Mouse (Mus musculus): ENCODE results near the gene Nlgn3. TPM values are rescaled to one million over a fixed set of nuclear protein-coding genes. Genes with fewer than 3 reads are reported as not detected.

The Nlgn3 gene
- polyA plus RNA-seq (2012; rRNA removed) = 0.14 and 0.21 TPM in 2 replicates

GRCm38 (mm10) chrX:101299055-101299454 is at the start of gene Nlgn3:
Nlgn3 (plus strand) TSS chrX:101299168.
- 30% methylated on average over 24 of the region's 24 CpGs for WGBS
- Histone ChIP-seq H3K4me3 (ENCODE audit: extremely low read depth, insufficient read depth, insufficient read length) (no peak within 1 kb of the TSS), H3K27me3 (ENCODE audit: control insufficient read depth, insufficient read depth, low read length) (no peaks in the 10 kb centered on the region)

GRCm38 (mm10) chrX:101253952-101254729 is 44.8 kb upstream of the Nlgn3 start, which contains the start of gene Foxo4:
Foxo4 (plus strand) TSS chrX:101254528.
- Histone ChIP-seq H3K27ac (ENCODE audit: insufficient read depth, low read length) (peak within 1 kb of the TSS; percentile 68), H3K4me1 (ENCODE audit: control insufficient read depth, insufficient read depth, insufficient read length) (peaks cover 5% of the 10 kb centered on the region; the same call in 1 of the 2 replicates), H3K36me3 (ENCODE audit: control insufficient read depth, insufficient read depth, low read length) (peaks cover 3% of the 10 kb centered on the region; the same call in 1 of the 2 replicates), H3K4me3 (ENCODE audit: extremely low read depth, insufficient read depth, insufficient read length) (peak within 1 kb of the TSS; percentile 65), H3K27me3 (ENCODE audit: control insufficient read depth, insufficient read depth, low read length) (no peaks in the 10 kb centered on the region)
- TF ChIP-seq CTCF (IDR thresholded peaks at IDR 0.05; ENCODE audit: extremely low read depth, insufficient read depth, insufficient read length, insufficient replicate concordance) (no peak), POLR2A (IDR thresholded peaks at IDR 0.05; ENCODE audit: low read depth, low read length) (peak; percentile 69)
- DNase-seq (ENCODE audit: low read depth in 1 of 2, low spot score in 2 of 2) = peak; percentile 75 to 86
- WGBS = 30% methylated on average over 47 of the region's 47 CpGs

More at GRCm38 (mm10) chrX:101299055-101299454, at the start of gene Nlgn3:
- Histone ChIP-seq H3K4me1 (ENCODE audit: control insufficient read depth, insufficient read depth, insufficient read length) (no peaks in the 10 kb centered on the region), H3K27ac (ENCODE audit: insufficient read depth, low read length) (no peak within 1 kb of the TSS), H3K36me3 (ENCODE audit: control insufficient read depth, insufficient read depth, low read length) (peaks cover 12% of the 10 kb centered on the region)
- no peak for TF ChIP-seq CTCF (IDR thresholded peaks at IDR 0.05; ENCODE audit: extremely low read depth, insufficient read depth, insufficient read length, insufficient replicate concordance)
- TF ChIP-seq POLR2A (IDR thresholded peaks at IDR 0.05; ENCODE audit: low read depth, low read length) = no peak
- no peak for DNase-seq (ENCODE audit: low read depth in 1 of 2, low spot score in 2 of 2)

- whole genome bisulfite sequencing = 25% methylated on average over 26 of the region's 26 CpGs
- TF ChIP-seq CTCF (IDR thresholded peaks at IDR 0.05; ENCODE audit: extremely low read depth, insufficient read depth, insufficient read length, insufficient replicate concordance) (no peak), POLR2A (IDR thresholded peaks at IDR 0.05; ENCODE audit: low read depth, low read length) (no peak)
Measured at GRCm38 (mm10) chrX:101254740-101255139, 44.2 kb upstream of the Nlgn3 start.

GRCm38 (mm10) chrX:101256603-101257002 is 42.4 kb upstream of the Nlgn3 start:
- Histone ChIP-seq H3K36me3 (ENCODE audit: control insufficient read depth, insufficient read depth, low read length) (peaks cover 8% of the 10 kb centered on the region), H3K4me3 (ENCODE audit: extremely low read depth, insufficient read depth, insufficient read length) (no peak overlapping the region), H3K27me3 (ENCODE audit: control insufficient read depth, insufficient read depth, low read length) (no peaks in the 10 kb centered on the region), H3K4me1 (ENCODE audit: control insufficient read depth, insufficient read depth, insufficient read length) (peaks cover 5% of the 10 kb centered on the region; the same call in 1 of the 2 replicates), H3K27ac (ENCODE audit: insufficient read depth, low read length) (no peak overlapping the region)
- DNase-seq (ENCODE audit: low read depth in 1 of 2, low spot score in 2 of 2) = peak in 1 of 2 experiments; percentile 51
- peak; percentile 23; the same call in 1 of the 2 replicates for TF ChIP-seq CTCF (IDR thresholded peaks at IDR 0.05; ENCODE audit: extremely low read depth, insufficient read depth, insufficient read length, insufficient replicate concordance)
- TF ChIP-seq POLR2A (IDR thresholded peaks at IDR 0.05; ENCODE audit: low read depth, low read length) = no peak
- 83% methylated on average over 13 of the region's 13 CpGs for WGBS

More at GRCm38 (mm10) chrX:101254740-101255139, 44.2 kb upstream of the Nlgn3 start:
- peak overlapping the region; percentile 65 for H3K4me3 ChIP-seq (ENCODE audit: extremely low read depth, insufficient read depth, insufficient read length)
- peak overlapping the region; percentile 68 for H3K27ac ChIP-seq (ENCODE audit: insufficient read depth, low read length)
- peaks cover 5% of the 10 kb centered on the region; the same call in 1 of the 2 replicates for H3K4me1 ChIP-seq (ENCODE audit: control insufficient read depth, insufficient read depth, insufficient read length)
- DNase-seq (ENCODE audit: low read depth in 1 of 2, low spot score in 2 of 2) = no peak
- no peaks in the 10 kb centered on the region for H3K27me3 ChIP-seq (ENCODE audit: control insufficient read depth, insufficient read depth, low read length)
- H3K36me3 ChIP-seq (ENCODE audit: control insufficient read depth, insufficient read depth, low read length) = peaks cover 3% of the 10 kb centered on the region; the same call in 1 of the 2 replicates

- Histone ChIP-seq H3K27ac (ENCODE audit: insufficient read depth, low read length) (peak overlapping the region; percentile 54), H3K27me3 (ENCODE audit: control insufficient read depth, insufficient read depth, low read length) (no peaks in the 10 kb centered on the region), H3K4me1 (ENCODE audit: control insufficient read depth, insufficient read depth, insufficient read length) (peaks cover under 1% of the 10 kb centered on the region; the same call in 1 of the 2 replicates), H3K4me3 (ENCODE audit: extremely low read depth, insufficient read depth, insufficient read length) (no peak overlapping the region), H3K36me3 (ENCODE audit: control insufficient read depth, insufficient read depth, low read length) (peaks cover 21% of the 10 kb centered on the region)
- DNase-seq (ENCODE audit: low read depth in 1 of 2, low spot score in 2 of 2) = no peak
- WGBS = 46% methylated on average over 12 of the region's 13 CpGs
- no peak for TF ChIP-seq CTCF (IDR thresholded peaks at IDR 0.05; ENCODE audit: extremely low read depth, insufficient read depth, insufficient read length, insufficient replicate concordance)
Measured at GRCm38 (mm10) chrX:101260441-101261325, 38.3 kb upstream of the Nlgn3 start.

- TF ChIP-seq POLR2A (IDR thresholded peaks at IDR 0.05; ENCODE audit: low read depth, low read length) = no peak
- no peak for TF ChIP-seq CTCF (IDR thresholded peaks at IDR 0.05; ENCODE audit: extremely low read depth, insufficient read depth, insufficient read length, insufficient replicate concordance)
- Histone ChIP-seq H3K4me1 (ENCODE audit: control insufficient read depth, insufficient read depth, insufficient read length) (peaks cover 6% of the 10 kb centered on the region; the same call in 1 of the 2 replicates), H3K36me3 (ENCODE audit: control insufficient read depth, insufficient read depth, low read length) (peaks cover 23% of the 10 kb centered on the region), H3K27me3 (ENCODE audit: control insufficient read depth, insufficient read depth, low read length) (no peaks in the 10 kb centered on the region), H3K27ac (ENCODE audit: insufficient read depth, low read length) (no peak within 1 kb of the TSS), H3K4me3 (ENCODE audit: extremely low read depth, insufficient read depth, insufficient read length) (no peak within 1 kb of the TSS)
- WGBS = 92% methylated on average over 1 of the region's 1 CpGs
- DNase-seq (ENCODE audit: low read depth in 1 of 2, low spot score in 2 of 2) = no peak
Measured at GRCm38 (mm10) chrX:101263892-101264291, 35.1 kb upstream of the Nlgn3 start, which contains the start of gene Gm614. Gm614 (minus strand) TSS chrX:101263992.
